Mouse (Mus musculus): ENCODE data around the gene Olfr152.

DNA sequence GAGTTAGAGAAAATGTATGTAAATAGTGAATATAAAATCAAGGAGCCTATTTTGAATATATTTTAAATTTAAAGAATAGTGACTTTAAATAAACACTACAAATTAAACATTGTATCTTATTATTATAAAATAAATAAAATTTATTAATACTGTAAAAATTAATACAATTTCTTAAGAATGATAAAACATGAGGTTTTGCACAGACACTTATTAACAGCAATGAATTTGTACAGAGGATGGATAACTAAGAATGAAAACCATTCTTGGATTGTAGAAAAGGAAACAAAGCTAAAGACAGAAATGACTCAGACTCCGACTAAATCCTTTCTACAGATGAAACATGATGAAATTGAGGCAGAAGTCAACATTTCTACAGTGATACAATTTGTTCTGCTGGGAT lies 30.2 kb downstream of the Olfr152 start, which contains the start of gene Olfr1145:
- TF ChIP-seq POLR2A (IDR thresholded peaks at IDR 0.05; ENCODE audit: control insufficient read depth, low read depth, low read length) (no peak), CTCF (IDR thresholded peaks at IDR 0.05; ENCODE audit: control insufficient read depth, insufficient read depth, insufficient replicate concordance, low read depth, low read length) (no peak)
